25 mouse cellular contexts compared by ENCODE assay signal in genomic region chr14:84955300-84955699, GRCm38 (mm10).
"Had no signal": no experiment of that assay in that cellular context is flagged by ENCODE, and none has a peak within 500 bp of the region (broad histone marks: within the 10 kb centered on the region; RNA-seq: fewer than 3 reads in every experiment).

No protein-coding gene starts in this region.

- H3K4me1 ChIP-seq: embryonic facial prominence, embryonic 10.5 days; embryonic facial prominence, embryonic 12.5 days; embryonic facial prominence, embryonic 13.5 days; embryonic facial prominence, embryonic 15.5 days; forebrain, embryonic 10.5 days; forebrain, embryonic 12.5 days; forebrain, embryonic 13.5 days; forebrain, embryonic 15.5 days had no signal

- H3K4me3 ChIP-seq: embryonic facial prominence, embryonic 10.5 days; embryonic facial prominence, embryonic 12.5 days; embryonic facial prominence, embryonic 13.5 days; embryonic facial prominence, embryonic 15.5 days; erythroblast, embryonic 14.5 days; forebrain, embryonic 10.5 days; forebrain, embryonic 12.5 days; forebrain, embryonic 13.5 days; forebrain, embryonic 15.5 days; gastrocnemius, adult 2 months; heart, adult 2 months had no signal

- H3K27me3 ChIP-seq: embryonic facial prominence, embryonic 12.5 days; embryonic facial prominence, embryonic 13.5 days; embryonic facial prominence, embryonic 15.5 days; forebrain, embryonic 12.5 days; forebrain, embryonic 13.5 days; forebrain, embryonic 15.5 days had no signal

- H3K27ac ChIP-seq: embryonic facial prominence, embryonic 10.5 days; embryonic facial prominence, embryonic 12.5 days; embryonic facial prominence, embryonic 13.5 days; embryonic facial prominence, embryonic 15.5 days; forebrain, embryonic 10.5 days; forebrain, embryonic 12.5 days; forebrain, embryonic 13.5 days; forebrain, embryonic 15.5 days; gastrocnemius, adult 2 months; heart, adult 2 months had no signal

- H3K9ac ChIP-seq: embryonic facial prominence, embryonic 12.5 days; embryonic facial prominence, embryonic 13.5 days; embryonic facial prominence, embryonic 15.5 days; forebrain, embryonic 12.5 days; forebrain, embryonic 13.5 days; forebrain, embryonic 15.5 days; forebrain, postnatal 0 days had no signal

- H3K36me3 ChIP-seq: embryonic facial prominence, embryonic 10.5 days; embryonic facial prominence, embryonic 12.5 days; embryonic facial prominence, embryonic 13.5 days; embryonic facial prominence, embryonic 15.5 days; forebrain, embryonic 10.5 days; forebrain, embryonic 12.5 days; forebrain, embryonic 15.5 days had no signal

- H3K9me3 ChIP-seq: embryonic facial prominence, embryonic 10.5 days; embryonic facial prominence, embryonic 12.5 days; embryonic facial prominence, embryonic 13.5 days; embryonic facial prominence, embryonic 15.5 days; forebrain, embryonic 10.5 days; forebrain, embryonic 12.5 days; forebrain, embryonic 13.5 days; forebrain, embryonic 15.5 days had no signal

- DNase-seq: cerebellum, adult 9-10 months; cerebellum, adult 9-11 months; cerebellum, postnatal 10 days; cerebellum, postnatal 14 days; cerebellum, postnatal 25 days; cerebellum, postnatal 36 days; embryo, embryonic 11 days; forebrain, postnatal 0 days; gastrocnemius, adult 2 months; gastrocnemius, postnatal 10 days; gastrocnemius, postnatal 14 days; gastrocnemius, postnatal 25 days; gastrocnemius, postnatal 36 days; heart, adult 11 months; heart, adult 18-20 months; heart, adult 2 months had no signal
